Mouse (Mus musculus): ENCODE results near the gene Slc16a5.

Slc16a5 gene

DNA sequence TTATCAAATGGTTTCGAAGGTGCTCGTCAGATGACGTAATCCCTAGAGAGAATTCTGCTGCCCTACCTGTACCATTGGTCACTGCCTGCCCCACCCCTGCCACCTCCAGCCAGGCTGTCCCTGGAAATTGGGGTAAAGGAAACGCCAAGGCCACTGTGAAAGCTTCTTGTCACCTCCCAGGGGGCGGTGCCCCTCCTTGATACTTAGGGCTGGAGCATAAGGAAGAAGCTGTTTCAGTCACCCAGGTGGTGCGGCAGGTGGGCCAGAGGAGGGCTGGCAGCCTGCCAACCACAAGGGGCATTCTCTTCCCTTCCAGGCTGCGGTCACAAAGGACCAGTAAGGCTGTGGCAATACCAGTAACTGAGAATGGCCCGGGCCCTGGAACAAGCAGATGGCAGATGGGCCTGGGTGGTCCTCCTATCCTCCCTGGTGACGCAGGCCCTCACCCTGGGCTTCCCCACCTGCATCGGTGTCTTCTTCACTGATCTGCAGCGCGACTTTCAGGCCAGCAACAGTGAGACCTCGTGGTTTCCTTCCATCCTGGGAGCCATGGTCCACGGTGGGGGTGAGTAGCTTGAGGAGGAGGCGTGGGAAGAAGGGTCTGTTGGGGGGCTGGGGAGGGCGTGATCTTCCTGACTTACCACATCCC, at the start of gene Slc16a5:
Slc16a5 (plus strand) TSS at position 232 of the 649 bp plus-strand sequence.
- DNase-seq: no peak

DNA sequence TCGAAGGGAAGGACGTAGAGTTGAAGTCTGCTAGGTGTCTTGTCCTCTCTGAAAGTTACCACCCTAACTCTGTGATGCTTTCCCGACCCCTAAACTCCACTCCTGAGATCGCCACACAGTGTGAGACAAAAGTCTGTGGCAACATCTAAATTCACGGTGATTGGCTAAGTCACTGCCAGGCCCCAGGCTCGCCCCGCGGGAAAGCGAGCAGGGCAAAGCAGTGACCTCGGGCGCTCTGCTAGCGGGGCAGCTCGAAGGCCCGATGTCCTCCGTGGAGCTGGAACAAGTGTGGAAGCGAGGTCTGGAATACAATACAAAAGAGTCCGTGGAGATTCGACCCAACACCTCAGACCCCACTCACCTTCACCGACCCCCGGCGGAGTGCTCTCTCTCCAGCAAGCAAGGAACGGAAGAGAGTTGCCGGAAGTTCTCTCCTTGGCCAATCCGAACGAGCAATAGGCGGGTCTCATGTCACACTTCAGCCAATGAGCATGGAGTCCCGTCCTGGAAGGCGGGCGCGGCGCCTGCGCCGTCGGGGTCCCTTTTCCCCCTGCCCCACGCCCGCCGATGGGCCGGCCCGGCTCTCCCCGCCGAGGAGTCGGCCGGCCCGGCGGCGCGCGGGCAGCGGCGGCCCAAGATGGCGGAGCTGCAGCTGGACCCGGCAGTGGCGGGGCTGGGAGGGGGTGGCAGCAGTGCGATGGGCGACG, 42.6 kb upstream of the Slc16a5 start, which contains the start of the genes Atp5h and Kctd2:
Atp5h (minus strand) TSS at position 432 of the 707 bp plus-strand sequence.
Kctd2 (plus strand) TSS at position 598 of the 707 bp plus-strand sequence.
- peak; percentile 100 for DNase-seq

DNA sequence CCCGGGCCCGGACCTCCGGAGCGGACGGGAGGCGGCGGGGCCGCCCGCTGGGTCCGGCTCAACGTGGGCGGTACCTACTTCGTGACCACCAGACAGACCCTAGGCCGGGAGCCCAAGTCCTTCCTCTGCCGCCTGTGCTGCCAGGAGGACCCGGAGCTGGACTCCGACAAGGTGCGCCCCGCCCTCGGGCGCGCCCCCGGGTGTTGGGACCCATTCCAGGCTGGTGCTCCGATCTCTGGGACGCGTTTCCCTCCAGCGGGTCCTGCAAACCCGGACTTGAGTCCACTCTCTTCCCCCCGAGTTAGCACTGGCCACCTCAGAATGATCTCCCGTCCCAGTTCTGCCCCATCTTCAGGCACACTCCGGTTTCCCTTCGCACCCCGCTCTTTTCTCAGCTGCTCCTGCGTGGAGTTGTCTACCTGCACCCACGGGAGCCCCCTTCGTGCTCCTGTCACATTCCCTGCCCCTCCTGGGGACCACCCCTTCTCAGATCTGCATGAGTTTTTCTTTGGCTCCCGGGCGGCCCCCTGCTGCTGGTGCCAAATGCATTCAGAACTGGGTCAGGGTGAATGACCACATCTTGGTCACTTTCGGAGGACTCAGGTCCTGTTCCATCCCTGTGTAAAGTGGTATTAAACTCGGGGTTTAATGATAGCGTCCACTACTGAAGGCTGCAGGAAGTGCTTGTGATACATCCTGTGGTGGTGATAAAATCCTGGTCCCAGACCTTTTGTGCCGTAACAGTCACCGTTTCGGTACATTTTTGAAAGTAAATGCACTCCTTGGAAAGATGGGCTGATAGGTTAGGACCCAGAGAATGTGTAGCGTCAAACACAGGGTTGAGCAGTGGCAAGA, 41.7 kb upstream of the Slc16a5 start:
- no peak for DNase-seq

DNA sequence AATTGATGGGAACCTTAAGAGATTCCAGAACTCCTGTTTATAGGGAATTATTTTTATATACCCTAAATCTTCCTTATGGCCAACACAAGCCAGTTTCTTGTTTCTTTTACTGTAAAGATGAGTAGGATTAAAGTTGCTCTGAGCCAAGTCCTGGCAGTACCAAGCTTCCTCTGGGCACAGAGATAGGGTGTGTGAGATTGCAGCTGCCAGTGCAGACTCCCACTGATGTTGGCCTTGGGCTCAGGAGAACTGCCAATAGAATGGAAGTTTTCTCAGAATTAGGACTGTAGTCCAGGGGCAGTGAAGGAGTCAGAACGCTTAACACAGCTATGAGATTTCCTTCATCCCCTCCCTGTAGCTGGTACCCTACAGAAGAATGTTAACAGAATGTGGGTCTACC, 40.9 kb upstream of the Slc16a5 start:
- DNase-seq: no peak

DNA sequence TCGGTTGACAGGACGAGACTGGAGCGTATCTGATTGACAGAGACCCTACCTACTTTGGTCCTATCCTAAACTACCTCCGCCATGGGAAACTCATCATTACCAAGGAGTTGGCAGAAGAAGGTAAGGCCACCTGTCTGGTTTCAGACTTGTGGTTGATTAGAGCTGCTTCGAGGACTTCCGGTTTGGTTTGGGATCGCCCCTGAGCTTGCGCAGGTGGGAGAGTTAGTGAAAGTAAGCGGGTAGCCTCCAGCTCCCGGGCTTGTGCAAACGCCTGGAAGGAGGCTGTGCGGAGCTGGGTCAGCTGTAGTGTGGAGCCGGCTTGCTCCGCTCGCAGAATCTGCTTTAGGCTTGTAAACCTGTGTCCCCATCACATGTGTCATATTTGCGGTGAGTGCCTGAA, 40.3 kb upstream of the Slc16a5 start:
- DNase-seq: no peak

DNA sequence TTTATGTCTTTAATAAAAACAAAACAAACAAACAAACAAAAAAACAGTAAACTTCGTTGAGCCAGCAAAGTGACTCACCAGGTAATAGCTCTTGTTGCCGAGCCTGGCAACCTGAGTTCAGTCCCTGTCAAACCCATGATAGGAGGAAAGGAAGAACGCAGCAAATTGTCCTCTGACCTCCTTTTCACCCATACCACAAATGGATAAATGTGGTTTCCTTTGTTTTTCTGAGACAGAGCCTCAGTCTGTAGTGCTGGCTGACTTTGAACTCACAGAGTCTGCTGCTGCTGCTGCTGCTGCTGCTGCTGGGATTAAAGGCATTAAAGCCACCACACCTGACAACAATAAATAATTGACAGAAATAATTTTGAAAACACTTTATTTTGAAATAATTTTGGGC, 39.2 kb upstream of the Slc16a5 start:
- DNase-seq: no peak

DNA sequence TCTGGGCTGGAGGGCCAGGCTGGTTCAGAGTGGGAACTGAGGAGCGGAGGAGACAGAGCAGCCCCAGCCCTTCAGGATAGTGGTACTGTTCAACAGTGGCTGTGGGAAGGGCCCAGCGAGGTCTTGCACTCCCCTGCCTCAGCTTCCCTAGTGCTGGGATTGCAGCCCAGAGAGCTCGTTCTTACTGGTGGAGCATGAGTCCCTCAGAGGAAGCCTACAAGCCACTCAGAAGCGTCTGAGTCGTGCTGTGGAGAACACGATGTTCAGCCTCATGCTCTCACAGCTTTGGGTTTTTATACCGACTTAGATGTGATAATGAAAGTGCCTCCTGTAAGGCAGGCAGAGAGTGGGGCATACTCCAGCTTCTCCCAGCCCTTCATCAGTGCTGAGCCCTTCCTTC, 37.6 kb upstream of the Slc16a5 start:
- DNase-seq: peak; percentile 80

DNA sequence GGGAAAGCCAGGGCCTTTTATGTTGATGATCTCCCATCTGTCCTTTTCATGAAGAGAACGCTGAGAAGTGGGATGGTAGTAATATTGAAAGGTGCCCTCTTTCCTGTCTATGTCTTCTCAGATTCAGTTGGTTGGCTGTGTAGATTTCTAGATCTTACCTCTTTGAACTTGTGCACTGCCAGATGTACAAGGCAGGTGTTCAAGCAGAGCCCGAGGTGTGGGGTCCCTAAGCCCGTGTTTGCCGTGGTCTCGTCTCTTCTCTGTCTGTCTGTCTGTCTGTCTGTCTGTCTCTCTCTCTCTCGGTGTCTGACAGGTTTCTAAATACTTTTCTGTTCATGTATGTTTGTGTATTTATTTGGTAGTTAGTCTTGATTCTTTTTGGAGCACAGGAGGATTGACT, 36.6 kb upstream of the Slc16a5 start:
- no peak for DNase-seq

DNA sequence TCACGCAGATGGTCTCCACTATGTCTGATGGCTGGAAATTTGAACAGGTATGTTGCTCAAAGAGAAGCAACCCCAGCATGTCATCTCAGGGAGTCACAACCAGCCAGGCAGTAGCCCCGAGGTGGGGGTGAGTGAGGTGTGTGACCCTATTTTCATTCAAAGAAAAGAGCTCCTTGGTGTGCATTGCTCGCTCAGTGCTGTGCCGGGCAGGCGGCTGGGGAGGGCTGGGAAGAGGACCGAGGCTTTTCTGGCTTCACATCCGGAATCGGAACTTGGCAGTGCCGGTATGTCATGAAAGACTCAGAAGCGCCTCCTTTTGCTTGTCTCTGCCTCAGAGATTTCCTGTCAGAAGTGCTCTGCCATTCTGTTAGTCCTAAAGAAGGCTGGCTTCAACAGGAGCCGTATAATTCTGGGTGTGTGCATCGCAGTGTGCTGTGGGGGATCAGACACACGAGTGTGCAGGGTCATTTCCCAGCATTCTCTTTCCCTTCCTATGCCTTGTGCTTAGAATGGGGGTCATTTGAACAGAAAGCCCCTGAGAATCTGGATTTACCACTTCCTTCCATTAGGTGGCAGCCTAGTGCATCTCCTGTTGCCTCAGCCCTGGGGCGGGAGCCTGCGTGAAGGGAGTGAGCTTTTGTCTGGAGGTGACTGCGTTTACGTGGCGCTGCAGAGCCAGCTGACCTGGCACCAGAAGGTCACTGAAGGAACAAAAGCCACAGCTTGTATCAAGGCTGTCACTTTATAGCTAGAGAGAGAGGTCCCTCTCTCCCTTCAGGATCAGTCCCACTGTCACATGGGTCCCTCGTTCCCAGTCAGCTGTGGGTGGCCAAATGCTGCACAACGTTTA, 34.6 kb upstream of the Slc16a5 start:
- peak; percentile 97 for DNase-seq

DNA sequence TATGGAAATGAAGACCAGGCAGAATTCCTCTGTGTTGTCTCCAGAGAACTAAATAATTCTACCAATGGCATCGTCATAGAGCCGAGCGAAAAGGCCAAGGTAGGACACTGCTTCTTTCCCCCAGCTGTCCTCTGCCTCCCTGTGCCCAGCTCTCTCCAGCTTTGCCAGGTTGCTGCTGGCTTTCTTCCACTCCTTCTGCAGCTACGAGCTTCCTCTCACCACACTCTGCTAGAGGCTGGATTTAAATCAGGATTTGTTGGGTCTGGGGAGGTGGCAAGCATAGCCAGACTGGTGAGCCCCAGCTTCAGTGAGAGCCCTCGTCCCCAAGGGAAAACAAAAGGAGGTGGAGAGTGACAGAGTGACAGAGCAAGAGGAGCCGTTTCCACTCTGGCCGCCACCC, 33.0 kb upstream of the Slc16a5 start:
- DNase-seq: no peak

DNA sequence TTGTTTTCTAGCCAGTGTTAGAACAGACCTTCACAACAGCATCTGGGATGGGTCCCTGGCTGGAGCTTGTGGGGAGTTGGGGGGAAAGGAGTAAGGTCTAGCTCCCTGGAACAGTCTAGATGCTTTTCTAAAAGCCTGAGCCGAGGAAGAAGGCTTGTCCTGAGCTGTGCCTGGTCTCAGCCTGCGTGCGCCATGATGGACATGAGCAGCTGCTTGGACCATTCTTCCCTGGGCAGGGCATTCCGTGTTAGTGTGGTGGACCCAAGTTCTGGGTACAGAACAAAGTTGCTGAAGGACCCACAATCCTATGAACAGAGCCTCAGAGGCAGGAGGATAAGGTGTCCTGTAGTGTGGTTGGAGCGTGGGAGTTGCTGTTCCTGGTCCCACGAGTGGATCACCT, 31.7 kb upstream of the Slc16a5 start:
- DNase-seq: no peak

DNA sequence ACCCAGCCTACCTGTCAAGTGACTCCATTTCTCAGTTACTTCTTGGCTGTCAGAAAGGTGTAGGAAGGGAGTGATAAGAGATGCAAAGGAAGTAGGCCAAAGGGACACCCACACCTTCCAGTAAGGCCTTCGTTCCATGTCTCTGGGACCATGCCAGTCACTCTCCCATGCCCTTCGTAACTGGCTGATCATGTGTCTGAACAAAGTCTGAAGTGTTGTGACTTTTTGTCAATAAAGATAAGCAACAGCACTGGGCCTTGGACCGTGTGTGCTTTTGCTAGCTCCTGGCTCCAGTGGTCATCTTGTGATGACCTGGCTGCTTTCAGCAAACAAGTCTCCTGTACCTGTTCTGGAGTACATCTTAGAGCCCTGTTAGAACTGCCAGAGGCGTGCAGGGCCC, 29.5 kb upstream of the Slc16a5 start:
- peak; percentile 93 for DNase-seq

DNA sequence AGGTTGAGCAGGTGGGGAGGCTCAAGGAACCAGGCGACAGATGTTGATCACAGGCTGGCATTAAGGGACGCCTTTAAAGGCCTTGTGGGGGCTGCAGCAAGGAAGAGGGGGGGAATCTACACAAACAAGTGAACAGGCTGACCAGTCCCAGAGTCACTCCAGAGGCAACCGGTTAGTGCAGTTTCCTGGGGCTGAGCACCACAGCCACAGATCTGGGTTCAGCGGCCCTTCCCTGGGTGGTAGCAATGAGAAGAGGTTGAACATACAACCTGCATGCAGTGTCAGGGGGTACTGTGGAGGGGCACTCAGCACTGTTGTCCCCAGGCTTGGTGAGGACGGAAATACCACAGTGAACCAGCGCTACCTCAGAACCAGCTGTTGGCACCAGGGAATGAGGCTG, 28.9 kb upstream of the Slc16a5 start:
- DNase-seq: peak; percentile 87

DNA sequence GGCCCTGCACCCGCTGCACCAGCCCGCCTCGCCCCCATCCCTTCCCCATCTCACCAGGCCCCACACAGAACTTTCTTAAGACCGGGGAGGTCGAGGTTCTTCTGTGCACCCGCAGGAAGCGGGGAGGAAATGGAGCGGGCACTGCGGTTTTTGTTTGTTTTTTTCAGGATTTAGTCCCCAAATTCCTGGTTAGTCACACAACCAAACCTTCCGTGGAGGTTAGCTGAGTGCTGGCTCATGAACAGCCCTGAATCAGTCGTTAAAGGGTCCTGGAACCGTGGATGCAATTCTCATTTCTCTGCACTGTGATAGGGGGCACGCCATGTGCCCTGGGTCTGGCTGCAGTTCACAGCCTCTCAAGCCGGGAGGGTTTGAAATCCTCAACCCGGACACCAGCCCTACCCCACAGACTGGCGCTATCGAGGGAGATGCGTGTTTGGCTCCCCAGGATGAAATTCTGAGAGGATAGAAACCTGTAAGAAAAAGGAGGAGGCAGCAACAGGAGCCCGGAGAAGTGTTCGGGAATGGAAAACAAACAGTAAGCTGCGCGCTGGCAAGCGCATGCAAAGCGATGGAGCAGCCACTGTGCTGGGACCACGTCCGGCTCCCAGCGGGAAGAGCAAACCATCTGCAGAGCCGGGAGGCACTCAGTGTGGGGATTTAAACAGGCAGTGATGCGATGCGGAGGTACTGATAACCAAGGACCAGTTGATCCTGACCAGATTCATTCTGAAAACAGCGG, 26.5 kb upstream of the Slc16a5 start:
- peak; percentile 91 for DNase-seq

DNA sequence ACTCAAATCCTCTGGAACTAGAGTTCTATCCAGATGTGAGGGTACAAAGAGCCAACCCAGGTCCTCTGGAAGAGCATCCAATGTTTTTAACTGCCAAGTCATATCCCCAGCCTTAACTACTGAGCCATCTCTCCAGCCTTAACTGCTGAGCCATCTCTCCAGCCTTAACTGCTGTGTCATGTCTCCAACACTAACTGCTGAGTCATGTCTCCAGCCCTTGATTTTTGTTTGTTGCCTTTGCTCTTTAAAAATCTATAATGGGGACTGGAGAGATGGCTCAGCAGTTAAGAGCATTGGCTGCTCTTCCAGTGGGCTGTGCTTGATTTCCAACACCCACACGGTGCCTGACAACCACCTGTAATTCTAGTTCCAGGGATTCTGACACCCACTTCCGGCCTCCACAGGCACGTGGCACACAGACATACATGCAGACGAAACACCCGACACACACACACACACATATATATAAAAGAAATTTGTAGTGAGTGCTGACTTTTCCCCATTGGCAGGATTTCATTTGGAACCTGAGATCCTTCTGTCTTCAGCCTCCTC, 24.6 kb upstream of the Slc16a5 start:
- peak; percentile 75 for DNase-seq

DNA sequence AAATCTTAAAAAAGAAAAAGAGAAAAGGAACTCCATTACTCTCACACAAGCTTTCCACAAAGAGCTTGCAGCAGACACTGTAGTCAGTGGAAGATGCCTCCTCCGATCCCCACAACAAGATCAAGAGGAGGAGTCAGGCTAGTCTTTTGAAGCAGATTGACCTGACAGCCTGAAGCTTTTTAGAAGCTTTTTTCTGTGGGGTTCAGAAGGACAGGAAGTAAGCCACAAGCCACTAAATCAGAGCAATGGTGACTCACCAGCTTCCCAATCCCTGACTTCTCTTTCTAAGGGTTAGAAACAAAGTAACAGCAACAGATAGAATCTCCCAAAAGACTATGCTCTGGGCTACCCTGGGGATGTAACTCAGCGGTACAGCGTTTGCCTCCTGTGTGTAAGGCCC, 22.9 kb upstream of the Slc16a5 start:
- no peak for DNase-seq

DNA sequence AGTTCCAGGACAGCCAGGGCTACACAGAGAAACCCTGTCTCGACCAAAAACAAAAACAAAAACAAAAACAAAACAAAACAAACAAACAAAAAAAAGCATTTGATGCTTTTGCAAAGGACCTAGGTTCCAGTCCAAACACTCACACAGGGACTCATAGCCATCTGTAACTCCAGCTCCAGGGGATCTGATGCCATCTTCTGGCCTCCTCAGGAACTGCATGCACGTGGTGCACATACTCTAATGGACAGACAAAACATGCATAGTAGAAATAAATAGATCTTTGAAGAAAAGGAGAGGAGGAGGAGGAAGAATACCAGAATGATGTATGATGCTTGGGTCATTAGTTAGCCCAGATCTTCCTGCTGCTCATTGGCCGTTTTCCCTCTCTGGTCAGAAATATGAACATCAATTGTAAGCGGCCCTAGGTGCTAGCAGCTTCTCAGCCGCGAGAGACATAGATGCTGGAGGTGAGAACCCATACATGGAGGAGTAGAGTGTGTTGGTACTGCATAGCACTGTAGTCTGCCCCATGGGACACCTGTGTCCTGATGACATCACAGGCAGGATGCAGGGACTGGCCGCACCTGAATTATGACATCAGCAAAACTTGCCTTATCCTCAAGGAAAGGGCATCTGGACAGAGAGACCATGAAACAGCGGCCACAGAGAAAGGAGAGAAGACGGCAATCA, 22.2 kb upstream of the Slc16a5 start, which contains the start of gene Trim80:
Trim80 (plus strand) TSS at position 640 of the 690 bp plus-strand sequence.
- no peak for DNase-seq

DNA sequence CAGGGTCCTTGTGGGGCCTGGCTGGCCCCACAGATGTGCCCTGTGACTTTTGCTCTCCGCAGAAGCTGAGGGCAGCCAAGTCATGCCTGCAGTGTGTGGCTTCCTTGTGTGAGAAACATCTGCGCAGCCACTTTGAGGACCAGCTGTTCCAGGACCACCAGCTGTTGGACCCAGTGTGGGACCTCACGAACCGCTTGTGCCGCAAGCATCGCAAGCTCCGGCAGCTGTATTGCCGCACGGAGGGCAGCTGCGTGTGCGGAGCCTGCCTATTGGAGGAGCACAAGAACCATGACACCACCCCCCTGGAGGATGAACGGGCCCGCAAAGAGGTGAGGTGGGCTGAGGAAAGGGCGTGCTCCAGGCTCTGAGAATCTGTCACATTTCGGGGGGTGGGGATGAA, 20.9 kb upstream of the Slc16a5 start:
- no peak for DNase-seq

DNA sequence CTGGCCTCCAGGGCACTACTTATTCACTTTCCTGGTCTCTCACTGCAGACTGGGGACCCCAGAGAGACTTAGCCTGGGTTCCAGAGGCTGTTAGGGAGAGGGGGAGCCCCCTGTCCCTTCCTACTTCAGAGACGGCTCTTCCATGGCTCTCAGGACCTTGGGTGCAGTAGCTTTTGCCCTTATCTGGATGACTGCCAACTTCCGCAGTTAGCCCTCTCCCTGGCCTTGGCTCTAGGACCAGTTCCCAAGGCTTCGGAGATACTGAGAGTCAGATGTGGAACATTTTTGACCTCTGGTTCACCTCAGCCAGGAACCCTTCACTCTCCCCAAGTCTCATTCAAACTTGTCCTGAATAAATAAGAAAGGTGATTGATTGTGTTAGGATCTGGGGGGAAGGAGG, 15.4 kb upstream of the Slc16a5 start:
- DNase-seq: peak; percentile 94

DNA sequence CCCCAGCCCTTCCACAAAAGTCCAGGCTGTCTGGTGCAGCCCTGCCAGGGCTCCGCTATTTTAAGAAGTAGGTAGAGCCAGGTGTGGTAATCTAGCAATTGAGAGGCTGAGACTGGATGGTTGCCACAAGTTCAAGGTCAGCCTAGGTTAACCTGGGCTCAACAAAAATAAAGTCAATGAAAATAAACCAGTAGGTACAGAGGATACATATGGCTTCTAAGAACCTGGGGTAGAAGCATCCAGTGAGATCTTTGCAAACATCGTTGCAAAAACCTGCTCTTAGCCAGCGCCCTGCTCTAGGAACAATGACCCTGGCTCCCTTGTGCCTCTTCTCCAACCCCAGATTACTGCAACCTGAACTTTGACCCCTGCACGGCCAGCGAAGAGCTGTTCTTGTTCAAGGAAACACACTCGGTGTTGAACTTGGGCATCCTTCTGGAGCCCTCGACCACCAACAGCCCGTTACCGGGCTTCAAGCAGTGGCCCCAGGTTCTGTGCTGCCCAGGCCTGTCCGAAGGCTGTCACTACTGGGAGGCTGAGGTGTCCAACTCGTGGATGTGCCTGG, 14.9 kb upstream of the Slc16a5 start:
- DNase-seq: no peak

DNA sequence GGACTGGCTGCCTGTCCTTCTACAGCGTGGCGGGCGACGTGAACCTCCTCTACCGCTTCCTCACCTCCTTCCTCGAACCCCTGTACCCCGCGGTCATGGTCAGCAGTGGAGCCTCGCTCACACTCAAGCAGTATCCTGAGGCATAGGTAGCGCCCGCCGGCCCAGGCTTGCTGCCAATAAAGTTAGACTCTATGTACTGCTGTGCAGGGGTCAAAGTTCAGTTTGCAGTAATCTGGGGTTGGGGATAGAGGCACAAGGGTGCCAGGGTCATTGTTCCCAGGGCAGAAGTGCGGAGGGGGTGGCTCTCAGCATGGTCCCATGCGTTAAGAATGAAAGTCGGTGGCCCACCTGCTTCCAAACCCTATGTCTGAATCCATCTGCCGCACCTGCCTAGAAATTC, 14.2 kb upstream of the Slc16a5 start:
- no peak for DNase-seq
